Mouse (Mus musculus) effector memory CD4-positive, alpha-beta T cell, adult 5 months (primary cell): Measurements from ENCODE around the gene Vmn1r39. TPM values are rescaled to one million over a fixed set of nuclear protein-coding genes. Genes with fewer than 3 reads are reported as not detected.

Experiments used
- polyA plus RNA-seq: library from polyadenylated mRNA; unstranded; fragments of 100-300 nt; shearing (Covaris generic); gene quantifications from one replicate; pipeline ENCODE4 v1.2.1, GENCODE M21; 2017

The Vmn1r39 gene
- polyA plus RNA-seq: not detected

DNA sequence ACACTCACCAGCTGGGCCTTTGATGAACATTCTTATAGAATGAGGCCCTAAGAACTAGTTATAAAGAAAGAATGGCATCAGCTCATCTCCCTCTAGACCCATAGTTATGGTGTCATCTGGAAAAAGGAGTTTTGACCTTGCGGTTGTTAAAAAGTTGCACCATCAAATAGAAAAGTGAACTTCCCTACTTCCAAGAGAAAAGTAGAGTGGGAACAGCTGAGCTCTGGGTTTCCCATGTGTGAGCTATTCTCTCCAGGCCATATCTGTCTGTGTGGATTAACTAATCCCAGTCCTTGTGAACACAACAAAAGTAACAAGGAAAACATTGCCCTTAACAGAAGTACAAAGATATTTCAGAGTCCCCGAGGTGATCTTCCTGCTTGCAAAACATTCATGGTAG, at the start of gene Vmn1r39:
Gene Vmn1r39, minus strand, starts transcription at position 101 of the 400 bp plus-strand sequence.

GRCm38 (mm10) chr6:66782527-66782926, 27.9 kb downstream of the Vmn1r39 start, which contains the start of gene Vmn1r38:
TSS of gene Vmn1r38 (minus strand) at chr6:66782627.

Other genes with a start within 250 kb of the Vmn1r39 start
- gene Vmn1r33, start 192.3 kb downstream of the Vmn1r39 start, polyA plus RNA-seq: not detected
- gene Vmn1r34, start 166.7 kb downstream of the Vmn1r39 start, polyA plus RNA-seq: not detected
- gene Vmn1r35, start 124.7 kb downstream of the Vmn1r39 start, polyA plus RNA-seq: not detected
- not detected for gene Vmn1r36, start 91.4 kb downstream of the Vmn1r39 start, polyA plus RNA-seq
- not detected for gene Vmn1r37, start 81.2 kb downstream of the Vmn1r39 start, polyA plus RNA-seq
- gene Vmn1r38, start 28.0 kb downstream of the Vmn1r39 start, polyA plus RNA-seq: 0.20 TPM
- 11.4 TPM for gene Gng12, start 85.8 kb upstream of the Vmn1r39 start, polyA plus RNA-seq
- 34.8 TPM for gene Gadd45a, start 226.8 kb upstream of the Vmn1r39 start, polyA plus RNA-seq